Mouse (Mus musculus) embryo, embryonic 11 days (tissue): ENCODE data around the gene Ppp1r14a.

Experiments
- DNase-seq: peaks from one replicate; pipeline ENCODE4 v3.0.0-alpha.2; 2015

Gene Ppp1r14a

GRCm38 (mm10) chr7:29335841-29336671 is 46.9 kb downstream of the Ppp1r14a start:
- DNase-seq, result no peak

GRCm38 (mm10) chr7:29336795-29337319 is 47.7 kb downstream of the Ppp1r14a start:
- no peak for DNase-seq

- DNase-seq, result no peak
Measured at GRCm38 (mm10) chr7:29337766-29338165, 48.7 kb downstream of the Ppp1r14a start.

- DNase-seq, result no peak
Measured at GRCm38 (mm10) chr7:29338351-29338919, 49.3 kb downstream of the Ppp1r14a start.

GRCm38 (mm10) chr7:29338984-29339679 is 50.0 kb downstream of the Ppp1r14a start:
- no peak for DNase-seq

GRCm38 (mm10) chr7:29340247-29340646 is 51.1 kb downstream of the Ppp1r14a start:
- no peak for DNase-seq

- DNase-seq, result no peak
Measured at GRCm38 (mm10) chr7:29340838-29341237, 51.7 kb downstream of the Ppp1r14a start.

- DNase-seq, result no peak
Measured at GRCm38 (mm10) chr7:29341722-29342121, 52.6 kb downstream of the Ppp1r14a start.

GRCm38 (mm10) chr7:29342489-29343092 is 53.5 kb downstream of the Ppp1r14a start:
- DNase-seq, result no peak
